Mouse (Mus musculus) liver, embryonic 18 days (tissue): ENCODE measurements around the gene Kif9. TPM values are rescaled to one million over a fixed set of nuclear protein-coding genes. Genes with fewer than 3 reads are reported as not detected.

Experiments used
- polyA plus RNA-seq: library from polyadenylated mRNA; depleted of rRNA; stranded (reverse); fragments of >200 nt; gene quantifications from 2 replicates; pipeline ENCODE4 v1.2.3, GENCODE M21; 2012; rRNA removed

The Kif9 gene
- 0.16 and 0.20 TPM in 2 replicates for polyA plus RNA-seq

GRCm38 (mm10) chr9:110476124-110477091 lies at the start of gene Kif9, which contains the start of gene Klhl18:
Kif9 (plus strand) TSS chr9:110476958.
Klhl18 (minus strand) TSS chr9:110476694.

GRCm38 (mm10) chr9:110532538-110533291 lies 56.0 kb downstream of the Kif9 start, which contains the start of gene Setd2:
Setd2 (plus strand) TSS chr9:110532597.

Other genes starting within 250 kb of the Kif9 start
- gene Cspg5, start 233.2 kb upstream of the Kif9 start, polyA plus RNA-seq, result 0.14 and 0.15 TPM in 2 replicates
- 5.1 and 5.9 TPM in 2 replicates for gene Elp6, start 171.8 kb upstream of the Kif9 start, polyA plus RNA-seq
- gene Scap, start 143.7 kb upstream of the Kif9 start, polyA plus RNA-seq, result 23.9 and 26.3 TPM in 2 replicates
- gene Ptpn23, start 68.7 kb upstream of the Kif9 start, polyA plus RNA-seq, result 2.6 and 3.1 TPM in 2 replicates
- gene Ngp, start 57.2 kb upstream of the Kif9 start, polyA plus RNA-seq, result 689 and 935 TPM in 2 replicates
- 3.3 and 4.0 TPM in 2 replicates for gene Klhl18, start 264 bp upstream of the Kif9 start, polyA plus RNA-seq
- gene Setd2, start 55.6 kb downstream of the Kif9 start, polyA plus RNA-seq, result 20.0 and 26.1 TPM in 2 replicates
- 1.8 TPM in 2 replicates for gene Nradd, start 147.5 kb downstream of the Kif9 start, polyA plus RNA-seq
- gene Nbeal2, start 177.2 kb downstream of the Kif9 start, polyA plus RNA-seq, result 6.3 and 7.9 TPM in 2 replicates
- 59.7 and 60.4 TPM in 2 replicates for gene Ccdc12, start 179.5 kb downstream of the Kif9 start, polyA plus RNA-seq